Mouse (Mus musculus): ENCODE data around the gene Nup210.
"Not testable (repeated sequence)": the region's sequence is repeated elsewhere in the genome, so short reads cannot be mapped to it uniquely, and the experiment has no call there.

Gene Nup210

DNA sequence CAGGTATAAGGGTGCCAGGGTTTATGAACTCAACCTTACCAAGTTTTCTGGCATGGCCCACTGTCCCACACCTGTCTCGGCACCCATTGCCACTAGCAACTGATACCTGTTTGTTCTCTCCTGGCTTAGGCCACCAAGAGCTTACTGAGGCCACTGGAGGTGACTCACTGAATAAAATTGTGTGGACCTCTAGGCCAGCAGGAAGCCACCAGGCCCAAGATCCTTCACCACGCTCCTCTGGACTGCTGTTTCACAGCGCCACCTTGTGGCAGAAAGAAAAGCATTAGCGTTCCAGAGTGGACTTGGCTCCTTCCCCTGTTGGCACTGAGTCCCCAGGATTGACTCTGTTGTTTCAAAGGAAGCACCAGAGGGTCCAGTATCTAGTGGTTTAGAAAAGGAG lies 23.2 kb upstream of the Nup210 start:
- peak; percentile 87 for DNase-seq (ENCODE audit: low spot score)

DNA sequence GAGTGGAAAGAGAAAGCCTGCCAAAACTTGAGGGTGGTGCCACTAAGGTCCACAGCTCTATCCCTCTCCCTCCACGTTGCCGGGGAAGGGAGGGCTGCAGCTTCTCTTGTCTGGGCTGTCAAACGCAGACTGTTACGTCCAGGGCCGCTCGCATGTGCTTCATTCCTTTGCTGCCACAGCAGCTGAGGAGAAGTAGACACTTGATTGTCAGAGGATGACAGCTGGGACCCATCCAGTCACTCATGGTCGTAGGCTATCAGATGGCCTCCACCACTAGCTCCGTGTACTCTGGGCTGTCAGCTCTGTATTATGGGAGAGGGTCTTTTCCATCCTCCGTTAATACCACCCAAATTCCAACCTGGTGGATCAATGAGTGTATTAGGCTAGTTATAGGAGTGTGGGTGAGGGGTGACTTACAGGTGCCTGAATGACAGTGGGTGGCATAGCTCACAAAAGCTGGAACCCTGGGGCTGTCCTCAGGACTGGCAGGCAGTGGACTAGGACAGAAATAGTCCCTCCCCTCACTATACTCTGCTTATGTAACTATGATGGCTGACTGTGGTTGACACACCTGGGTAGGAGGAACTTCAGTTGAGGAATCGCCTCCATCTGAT lies 20.8 kb upstream of the Nup210 start:
- DNase-seq (ENCODE audit: low spot score) = no peak

DNA sequence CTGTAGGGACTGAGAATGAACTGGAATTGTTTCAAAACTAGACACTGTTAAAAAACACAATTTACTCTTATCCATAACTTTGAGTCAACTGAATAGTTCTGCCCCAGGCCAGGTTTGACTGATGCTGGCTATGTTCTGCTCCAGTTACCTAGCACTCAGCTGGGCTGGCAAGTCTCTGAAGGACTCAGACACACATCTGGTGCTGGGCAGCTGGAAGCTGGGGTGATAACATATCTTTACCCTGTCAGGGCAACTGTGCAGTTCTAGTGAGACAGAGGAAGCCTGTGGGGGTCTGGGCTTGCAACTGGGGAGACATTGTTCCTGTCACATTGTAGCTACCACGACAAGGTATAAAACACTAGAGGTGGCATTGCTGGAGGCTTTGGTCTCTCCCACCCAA lies 14.2 kb upstream of the Nup210 start:
- DNase-seq (ENCODE audit: low spot score) = no peak

DNA sequence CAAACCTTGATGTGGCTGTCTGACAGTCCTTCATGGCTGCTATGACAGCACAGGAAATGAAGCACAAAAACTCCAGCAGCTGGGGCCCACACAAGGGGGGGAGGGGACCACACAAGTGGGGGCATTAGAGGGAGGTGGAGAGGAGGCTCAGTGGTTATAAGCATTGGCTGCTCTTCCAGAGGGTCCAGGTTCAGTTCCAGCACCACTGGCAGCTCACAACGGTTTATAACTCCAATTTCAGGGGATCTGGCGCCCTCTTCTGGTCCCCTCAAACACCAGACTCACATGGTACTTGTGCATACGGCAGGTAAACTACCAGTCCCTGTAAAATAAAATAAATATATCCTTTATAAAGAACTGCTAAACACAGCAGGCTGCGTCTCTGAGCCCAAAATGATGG lies 12.4 kb upstream of the Nup210 start:
- DNase-seq (ENCODE audit: low spot score) = no peak

- DNase-seq (ENCODE audit: low spot score) = no peak
Measured at GRCm38 (mm10) chr6:91125228-91125585, 8.6 kb upstream of the Nup210 start.

GRCm38 (mm10) chr6:91124286-91125227 lies 7.9 kb upstream of the Nup210 start:
- peak; percentile 36 for DNase-seq (ENCODE audit: low spot score)

DNA sequence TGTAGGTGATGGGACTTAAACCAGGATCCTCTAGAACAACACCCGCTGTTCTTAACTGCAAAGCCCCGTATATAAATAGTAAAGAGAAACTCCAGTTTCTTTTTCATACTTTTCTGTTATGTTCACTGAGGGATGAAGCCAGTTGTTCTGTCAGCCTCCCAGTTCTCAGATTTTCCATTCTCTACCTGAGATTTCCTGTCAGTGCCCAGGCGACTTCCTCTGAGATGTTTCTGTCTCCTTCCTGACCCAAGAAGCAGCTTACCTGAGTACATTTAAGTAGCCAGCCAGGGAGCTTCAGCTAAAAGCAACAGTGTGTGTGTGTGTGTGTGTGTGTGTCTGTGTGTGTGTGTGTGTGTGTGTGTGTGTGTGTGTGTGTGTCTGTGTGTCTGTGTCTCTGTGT lies 6.8 kb upstream of the Nup210 start:
- DNase-seq (ENCODE audit: low spot score) = no peak

DNA sequence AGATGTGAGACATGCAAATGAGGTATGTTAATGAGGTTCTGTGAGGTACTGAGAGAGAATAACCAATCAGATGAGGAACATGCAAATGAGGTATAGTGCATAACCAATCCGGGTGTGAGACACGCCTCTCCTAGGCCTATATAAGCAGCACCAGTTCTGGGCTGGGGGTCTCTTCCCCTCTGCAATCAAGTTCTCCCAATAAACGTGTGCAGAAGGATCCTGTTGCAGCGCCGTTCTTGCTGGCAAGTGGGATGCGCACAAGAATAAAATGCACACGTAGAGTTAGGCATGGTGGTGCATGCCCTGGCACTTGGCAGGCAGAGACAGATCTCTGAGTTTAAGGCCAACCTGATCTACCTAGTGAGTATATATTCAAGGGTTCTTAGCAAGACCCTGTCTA lies 4.5 kb upstream of the Nup210 start:
- DNase-seq (ENCODE audit: low spot score) = not testable (repeated sequence)

GRCm38 (mm10) chr6:91120206-91120605 lies 3.6 kb upstream of the Nup210 start:
- DNase-seq (ENCODE audit: low spot score) = no peak

DNA sequence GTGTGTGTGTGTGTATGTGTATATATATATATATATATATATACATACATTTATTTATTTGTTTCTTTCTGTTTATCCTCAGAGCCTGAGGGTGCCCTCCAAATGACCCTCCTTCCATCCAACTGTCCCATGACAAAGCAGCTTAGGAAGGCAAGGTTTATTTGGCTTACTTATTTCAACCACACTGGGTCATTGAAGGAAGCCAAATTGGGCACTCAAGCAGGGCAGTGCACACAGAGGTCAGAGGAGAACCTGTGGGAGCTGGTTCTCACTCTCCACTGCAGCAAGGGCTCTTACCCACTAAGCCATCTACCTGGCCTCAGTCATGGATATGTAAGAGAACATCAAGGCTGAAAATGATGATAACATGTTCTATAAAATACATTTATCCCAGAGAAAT lies 1.9 kb upstream of the Nup210 start:
- DNase-seq (ENCODE audit: low spot score) = no peak

DNA sequence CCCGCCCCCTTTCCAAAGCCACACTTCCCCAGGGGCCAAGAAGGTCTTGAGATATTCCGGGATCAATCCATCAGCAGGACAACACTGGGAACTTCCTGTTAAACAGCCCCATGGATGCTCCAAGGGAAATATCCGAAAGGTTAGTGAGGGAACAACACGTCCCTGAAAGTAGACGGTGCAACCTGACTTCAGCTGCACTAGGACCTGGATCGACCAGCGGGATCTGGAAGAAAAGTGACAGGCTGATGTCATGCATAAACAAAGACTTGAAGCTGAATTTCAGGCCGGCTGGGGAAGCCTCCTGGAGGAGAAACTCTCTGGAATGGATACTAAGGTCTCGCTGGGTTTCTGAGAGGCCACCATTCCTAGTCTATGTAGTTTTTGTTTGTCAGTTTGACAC lies 520 bp upstream of the Nup210 start:
- peak; percentile 81 for DNase-seq (ENCODE audit: low spot score)

- no peak for DNase-seq (ENCODE audit: low spot score)
Measured at GRCm38 (mm10) chr6:91115863-91116243, 776 bp downstream of the Nup210 start.

GRCm38 (mm10) chr6:91115158-91115557 lies 1.5 kb downstream of the Nup210 start:
- no peak for DNase-seq (ENCODE audit: low spot score)

GRCm38 (mm10) chr6:91114716-91115115 lies 1.9 kb downstream of the Nup210 start:
- DNase-seq (ENCODE audit: low spot score) = no peak

- no peak for DNase-seq (ENCODE audit: low spot score)
Measured at GRCm38 (mm10) chr6:91111954-91112252, 4.7 kb downstream of the Nup210 start.

DNA sequence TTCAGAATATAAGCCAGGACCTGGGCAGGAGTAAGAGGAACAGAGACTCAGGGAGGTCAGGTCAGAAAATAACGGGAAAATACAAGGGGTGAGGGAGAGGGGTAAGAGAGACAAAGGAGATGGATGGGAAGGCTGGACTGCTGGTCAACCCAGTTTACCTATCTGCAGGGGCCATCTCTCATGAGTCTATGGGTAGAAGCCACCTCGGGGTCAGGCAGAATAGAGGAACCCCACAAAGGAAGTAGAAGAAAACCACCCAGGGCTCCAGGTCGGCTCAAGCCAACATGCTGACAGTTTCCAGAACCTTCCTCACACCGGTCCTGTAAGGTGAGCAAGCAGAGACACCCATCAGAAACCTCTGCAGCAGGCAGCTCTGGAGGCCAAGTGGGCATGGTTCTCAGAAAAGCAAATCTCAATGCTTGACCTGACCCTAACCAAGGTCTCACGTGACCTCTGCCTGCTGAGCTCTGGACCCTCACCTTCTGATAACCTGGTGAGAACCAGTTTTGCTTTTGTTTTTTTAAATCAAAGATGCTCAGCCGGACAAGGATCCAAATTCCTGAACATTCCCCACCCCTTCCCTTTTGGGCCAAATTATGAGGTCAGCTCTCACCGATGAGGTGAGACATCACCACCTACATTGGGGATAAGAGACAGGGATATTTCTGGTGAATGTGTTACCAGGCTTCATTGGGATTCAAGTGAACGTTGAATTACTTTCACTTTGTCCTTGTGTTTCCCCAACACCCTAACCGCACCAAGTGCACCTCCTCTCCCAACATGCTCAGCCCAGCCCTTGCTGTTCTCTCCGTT lies 5.3 kb downstream of the Nup210 start:
- no peak for DNase-seq (ENCODE audit: low spot score)

GRCm38 (mm10) chr6:91110323-91111020 lies 6.2 kb downstream of the Nup210 start:
- no peak for DNase-seq (ENCODE audit: low spot score)

GRCm38 (mm10) chr6:91109489-91109888 lies 7.1 kb downstream of the Nup210 start:
- DNase-seq (ENCODE audit: low spot score) = no peak

DNA sequence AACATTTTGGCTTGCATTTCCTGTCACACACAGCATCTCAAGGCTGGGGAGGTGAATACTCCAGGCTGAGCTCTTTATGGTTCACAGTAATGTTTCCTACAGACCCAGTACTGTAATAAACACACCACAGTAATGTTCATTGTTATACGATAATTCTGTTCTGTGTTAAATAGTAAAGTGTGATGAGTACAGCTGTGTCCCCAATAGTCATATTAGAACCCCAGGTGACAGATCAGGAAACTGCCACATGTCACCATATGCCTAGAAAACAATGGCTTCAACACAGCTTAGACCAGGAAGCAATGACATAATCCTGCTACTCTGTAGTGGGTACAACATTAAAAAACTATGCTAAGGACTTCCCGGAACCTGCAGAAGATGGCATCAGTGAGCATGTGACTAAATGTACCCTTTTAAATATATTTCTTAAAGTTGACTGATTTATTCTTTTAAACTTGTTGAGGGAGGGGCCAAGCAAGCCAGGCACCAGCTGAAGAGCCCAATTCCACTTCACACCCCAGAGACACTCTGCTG lies 7.6 kb downstream of the Nup210 start:
- DNase-seq (ENCODE audit: low spot score) = no peak

DNA sequence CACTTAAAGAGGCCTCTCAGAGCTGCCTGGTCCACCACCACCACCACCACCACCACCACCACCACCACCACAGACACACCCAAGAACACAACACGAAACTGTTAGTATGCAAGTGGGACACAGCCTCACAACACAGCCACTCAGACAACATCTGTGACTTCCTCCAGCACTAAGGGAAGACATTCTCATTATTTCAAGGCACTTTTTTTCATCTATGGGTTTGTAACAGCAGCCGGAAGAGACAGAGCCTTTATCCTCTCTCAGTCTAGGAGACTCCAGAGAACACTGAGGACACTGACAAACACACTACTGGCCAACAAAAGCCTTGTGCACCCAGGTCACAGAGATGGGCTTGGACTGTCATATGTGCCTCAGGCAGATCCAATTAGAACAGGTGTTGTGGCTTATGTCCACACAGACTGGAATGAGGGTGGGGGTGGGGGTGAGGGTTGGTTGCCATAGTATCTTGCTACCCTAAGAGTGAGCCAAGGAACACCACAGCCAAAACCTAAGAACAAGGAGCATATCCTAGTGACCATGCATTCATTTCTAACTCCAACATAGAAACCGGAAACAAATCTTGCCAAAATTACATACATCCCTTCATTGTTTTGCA lies 8.2 kb downstream of the Nup210 start:
- DNase-seq (ENCODE audit: low spot score) = no peak

GRCm38 (mm10) chr6:91105400-91106129 lies 11.1 kb downstream of the Nup210 start:
- DNase-seq (ENCODE audit: low spot score) = no peak
